Mouse (Mus musculus) neural tube, embryonic 12.5 days (tissue): Measurements from ENCODE around the gene Kcnh4. TPM values are rescaled to one million over a fixed set of nuclear protein-coding genes. Genes with fewer than 3 reads are reported as not detected.

Experiments used
- ATAC-seq: fragments of 200-750 bp; cut with Nextera tagmentation; 2 replicates; pipeline ENCODE4 v1.8.0; 2017; ENCODE audit warnings: low read depth, mild to moderate bottlenecking, moderate TSS enrichment, moderate library complexity; ENCODE audit not compliant: low FRiP score
- H3K27ac ChIP-seq: fragments of 300-500 bp; sonication (generic); 2 replicates; pipeline ENCODE4 v1.5.1; 2016
- H3K27me3 ChIP-seq: fragments of 300-500 bp; sonication (generic); replicated peaks from 2 replicates; pipeline ENCODE4 v1.6.1; 2016; ENCODE audit warnings: mild to moderate bottlenecking
- H3K36me3 ChIP-seq: fragments of 300-500 bp; sonication (generic); 2 replicates; pipeline ENCODE4 v1.6.1; 2016; ENCODE audit warnings: mild to moderate bottlenecking
- H3K4me1 ChIP-seq: fragments of 300-500 bp; sonication (generic); 2 replicates; pipeline ENCODE4 v1.6.1; 2016
- H3K4me2 ChIP-seq: fragments of 300-500 bp; sonication (generic); replicated peaks from 2 replicates; pipeline ENCODE4 v1.6.1; 2016; ENCODE audit warnings: mild to moderate bottlenecking
- H3K4me3 ChIP-seq: fragments of 300-500 bp; sonication (generic); 2 replicates; pipeline ENCODE4 v1.5.1; 2016
- H3K9ac ChIP-seq: fragments of 300-500 bp; sonication (generic); 2 replicates; pipeline ENCODE4 v1.6.1; 2016; ENCODE audit warnings: mild to moderate bottlenecking
- H3K9me3 ChIP-seq: fragments of 300-500 bp; sonication (generic); 2 replicates; pipeline ENCODE4 v1.6.1; 2016; ENCODE audit warnings: mild to moderate bottlenecking
- WGBS: fragments of 180-500 bp; shearing (Covaris S2); methylation state at CpG from one replicate; pipeline ENCODE4 v1.1.7; 2016; 5-methylcytosine and 5-hydroxymethylcytosine counted together
- polyA plus RNA-seq: library from polyadenylated mRNA; unstranded; fragments of >200 nt; fragmentation: Nextera tagmentation; extraction: Ambion mirVana; gene quantifications from 2 replicates; pipeline ENCODE4 v1.2.1, GENCODE M21; 2016

The Kcnh4 gene
- polyA plus RNA-seq, 1 experiment from 2014 or later = 4.4 TPM

DNA sequence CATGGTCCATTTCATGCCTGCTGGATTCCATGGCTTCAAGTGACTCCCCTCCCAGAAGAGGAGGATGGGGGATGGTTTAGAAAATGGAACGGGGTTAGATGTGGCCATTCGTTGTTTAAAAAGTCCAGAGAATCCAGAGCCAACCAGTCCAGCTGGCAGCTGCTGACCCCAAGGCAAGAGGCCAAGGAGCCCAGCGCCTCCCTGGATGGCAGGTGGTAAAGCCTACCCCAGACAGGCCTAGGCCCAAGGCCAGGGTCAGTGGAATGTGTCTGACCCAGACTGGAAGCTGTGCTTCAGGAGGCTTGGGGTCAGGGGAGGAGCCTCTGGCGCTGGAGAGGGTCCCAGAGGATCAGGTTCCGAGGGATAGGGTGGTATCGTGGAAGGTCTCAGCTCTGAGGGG is 18.4 kb downstream of the Kcnh4 start:
- H3K36me3 ChIP-seq = no peaks in the 10 kb centered on the region
- H3K9me3 ChIP-seq = no peaks in the 10 kb centered on the region
- H3K4me3 ChIP-seq = no peak overlapping the region
- no peak overlapping the region for H3K27ac ChIP-seq
- no peak overlapping the region for H3K9ac ChIP-seq
- H3K4me1 ChIP-seq = peaks cover 16% of the 10 kb centered on the region
- no peak for ATAC-seq
- H3K4me2 ChIP-seq = no peak overlapping the region
- WGBS = 75% methylated on average over 6 of the region's 6 CpGs
- H3K27me3 ChIP-seq = no peaks in the 10 kb centered on the region

DNA sequence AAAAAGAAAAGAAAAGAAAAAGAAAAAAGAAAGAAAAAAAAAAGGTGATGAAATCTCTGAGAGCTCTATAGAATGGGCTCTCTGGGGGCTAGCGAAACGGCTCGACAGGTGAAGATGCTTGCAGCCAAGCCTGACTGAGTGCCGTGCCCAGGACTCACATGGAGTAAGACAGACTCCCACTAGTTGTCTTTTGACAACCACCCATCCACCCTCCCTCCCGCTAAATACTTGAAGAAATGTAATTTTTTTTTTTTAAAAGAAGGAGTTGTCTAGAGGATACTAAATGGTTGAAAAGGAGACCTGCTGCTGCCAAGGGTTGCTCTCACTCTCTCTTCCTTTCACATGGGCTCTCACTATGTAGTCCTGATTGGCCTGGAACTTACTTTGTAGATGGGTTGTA is 21.0 kb downstream of the Kcnh4 start:
- Histone ChIP-seq H3K27ac (no peak overlapping the region), H3K27me3 (no peaks in the 10 kb centered on the region), H3K4me2 (peak overlapping the region; percentile 94), H3K4me3 (peak overlapping the region; percentile 86; the same call in 1 of the 2 replicates), H3K9ac (peak overlapping the region; percentile 45; the same call in 1 of the 2 replicates), H3K36me3 (no peaks in the 10 kb centered on the region), H3K9me3 (no peaks in the 10 kb centered on the region), H3K4me1 (peaks cover 24% of the 10 kb centered on the region)
- WGBS = 22% methylated on average over 5 of the region's 5 CpGs
- no peak for ATAC-seq

DNA sequence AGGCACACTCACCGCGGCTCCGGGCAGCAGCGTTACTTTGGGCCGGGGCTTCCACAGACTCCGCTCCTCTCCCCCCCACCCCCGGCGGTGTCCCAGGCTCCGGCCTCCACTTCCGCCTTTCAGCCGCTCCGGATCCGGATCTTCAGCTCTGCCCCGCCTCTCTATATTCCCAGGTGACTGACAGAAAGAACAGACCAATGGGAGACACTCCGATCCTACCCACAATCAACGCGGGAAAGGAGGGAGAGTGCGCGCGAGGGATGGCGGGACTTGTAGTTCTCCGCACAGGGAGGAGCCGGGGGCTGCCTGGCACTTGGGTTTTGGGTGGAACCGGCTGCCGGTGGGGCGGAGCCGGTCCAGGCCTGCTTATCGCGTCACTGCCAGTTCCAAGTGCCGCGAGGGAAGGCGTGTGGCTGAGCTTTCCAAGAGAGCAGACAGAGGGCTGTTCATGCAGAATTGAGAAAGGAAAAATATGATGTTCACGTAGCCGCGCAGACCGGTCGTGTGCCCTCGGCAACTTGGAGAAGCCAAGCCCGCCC is 21.6 kb downstream of the Kcnh4 start, which contains the start of gene Rab5c:
Gene Rab5c, minus strand, starts transcription at position 150 of the 539 bp plus-strand sequence.
- Histone ChIP-seq H3K4me1 (peaks cover 24% of the 10 kb centered on the region), H3K27me3 (no peaks in the 10 kb centered on the region), H3K36me3 (peaks cover 2% of the 10 kb centered on the region; the same call in 1 of the 2 replicates), H3K4me3 (peak within 1 kb of the TSS; percentile 86), H3K9ac (peak within 1 kb of the TSS; percentile 90), H3K9me3 (no peaks in the 10 kb centered on the region), H3K27ac (no peak within 1 kb of the TSS), H3K4me2 (peak within 1 kb of the TSS; percentile 94)
- under 1% methylated on average over 39 of the region's 39 CpGs for WGBS
- peak; percentile 98 for ATAC-seq

DNA sequence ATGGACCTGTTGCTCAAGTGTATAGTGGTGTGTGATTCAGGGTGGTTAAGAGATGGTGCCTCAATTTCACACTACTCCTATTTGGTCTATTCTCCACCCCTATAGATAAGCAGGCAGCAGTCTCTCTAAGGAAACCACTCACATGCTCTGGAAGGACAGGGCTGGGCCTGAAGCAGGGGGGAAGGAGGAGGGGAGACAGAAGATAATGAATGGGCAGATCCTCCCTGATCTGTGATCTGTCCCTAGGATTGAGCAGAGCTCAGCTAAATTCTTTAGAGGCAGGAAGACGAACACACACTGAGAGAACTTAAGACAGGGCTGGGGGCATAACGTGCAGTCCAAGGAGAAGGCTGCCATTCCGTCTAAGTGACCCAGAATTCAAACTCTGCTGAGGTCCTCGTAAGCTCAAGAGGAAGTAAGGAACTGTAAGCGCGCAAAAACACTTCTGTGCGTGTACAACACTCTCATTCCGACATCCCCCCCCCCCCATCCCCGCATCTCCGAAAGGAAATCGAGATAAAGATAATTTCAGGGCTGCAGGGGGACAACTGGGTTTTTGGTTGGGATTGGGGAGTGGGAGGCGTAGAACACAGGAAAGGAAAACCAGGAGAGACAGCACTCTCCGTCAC is 22.5 kb downstream of the Kcnh4 start:
- no peak overlapping the region for H3K27ac ChIP-seq
- H3K4me3 ChIP-seq = peak overlapping the region; percentile 86
- H3K27me3 ChIP-seq = no peaks in the 10 kb centered on the region
- no peaks in the 10 kb centered on the region for H3K9me3 ChIP-seq
- peaks cover 11% of the 10 kb centered on the region; the same call in 1 of the 2 replicates for H3K36me3 ChIP-seq
- 2% methylated on average over 13 of the region's 13 CpGs for WGBS
- no peak for ATAC-seq
- H3K9ac ChIP-seq = peak overlapping the region; percentile 90
- peak overlapping the region; percentile 94 for H3K4me2 ChIP-seq
- H3K4me1 ChIP-seq = peaks cover 24% of the 10 kb centered on the region

DNA sequence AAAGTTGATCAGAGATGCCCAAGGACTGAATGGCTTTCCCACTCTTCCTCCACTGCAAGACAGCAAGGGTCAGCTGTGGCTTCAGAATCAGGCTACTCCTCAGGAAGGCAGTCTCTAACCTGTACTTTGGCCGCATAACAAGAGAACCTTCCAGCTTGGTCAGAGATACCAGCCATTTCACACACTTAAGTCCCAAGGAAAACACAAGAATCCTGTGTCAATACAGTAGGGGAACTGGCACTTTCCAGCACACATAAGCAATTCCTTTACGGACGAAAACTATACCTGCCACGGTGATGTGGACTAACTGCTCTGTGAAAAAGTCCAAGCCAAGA is 23.0 kb downstream of the Kcnh4 start:
- no peak overlapping the region for H3K27ac ChIP-seq
- peak overlapping the region; percentile 94 for H3K4me2 ChIP-seq
- H3K9ac ChIP-seq = peak overlapping the region; percentile 90

DNA sequence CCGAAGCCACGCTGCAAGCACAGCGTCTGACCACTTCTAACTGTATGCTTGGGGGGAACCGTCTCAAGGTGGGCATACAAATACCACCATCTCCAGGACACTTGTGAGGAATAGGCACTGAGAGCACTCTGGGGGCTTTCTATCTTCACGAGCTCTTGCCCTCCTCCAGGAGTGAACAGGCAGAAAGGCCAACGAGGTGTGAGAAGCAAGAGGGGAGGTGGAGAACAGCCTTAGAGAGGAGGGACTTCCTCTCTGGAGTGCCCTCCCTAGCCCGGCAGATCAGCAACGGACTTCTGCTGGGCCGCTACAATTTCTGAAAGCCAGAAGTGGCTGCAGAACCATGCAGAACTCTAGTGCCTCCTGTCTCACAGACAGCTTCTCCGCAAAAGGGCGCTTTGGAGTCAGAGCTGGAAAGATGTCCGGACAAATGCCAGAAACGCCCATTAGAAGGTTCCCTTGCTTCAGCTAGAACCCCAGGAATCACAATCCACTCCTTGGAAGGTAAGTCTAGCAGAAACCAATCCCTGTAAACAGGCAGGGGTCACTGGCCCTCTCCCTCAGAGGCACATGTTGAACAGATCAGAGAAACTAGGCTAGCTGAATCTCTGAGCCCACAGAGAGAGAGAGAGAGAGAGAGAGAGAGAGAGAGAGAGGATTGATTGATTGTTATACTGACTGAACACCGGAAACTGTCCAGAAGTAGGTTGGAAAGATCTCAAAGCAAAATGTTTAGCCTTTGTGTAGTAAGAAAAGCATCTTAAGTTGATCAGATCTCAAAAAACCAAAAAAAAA is 23.6 kb downstream of the Kcnh4 start:
- H3K4me1 ChIP-seq = peaks cover 24% of the 10 kb centered on the region
- H3K9me3 ChIP-seq = no peaks in the 10 kb centered on the region
- ATAC-seq = no peak
- H3K27ac ChIP-seq = no peak overlapping the region
- 82% methylated on average over 14 of the region's 14 CpGs for WGBS
- H3K36me3 ChIP-seq = peaks cover 12% of the 10 kb centered on the region; the same call in 1 of the 2 replicates
- H3K27me3 ChIP-seq = no peaks in the 10 kb centered on the region
- H3K4me3 ChIP-seq = no peak overlapping the region
- H3K9ac ChIP-seq = 0 out of 2 replicates have a peak overlapping the region, but pooled peaks have one; percentile 17
- peak overlapping the region; percentile 94 for H3K4me2 ChIP-seq

More for the DNA sequence above, 23.0 kb downstream of the Kcnh4 start:
- H3K9me3 ChIP-seq = no peaks in the 10 kb centered on the region
- H3K27me3 ChIP-seq = no peaks in the 10 kb centered on the region
- peaks cover 12% of the 10 kb centered on the region; the same call in 1 of the 2 replicates for H3K36me3 ChIP-seq
- peak overlapping the region; percentile 86 for H3K4me3 ChIP-seq
- 80% methylated on average over 4 of the region's 4 CpGs for WGBS
- ATAC-seq = no peak
- peaks cover 24% of the 10 kb centered on the region for H3K4me1 ChIP-seq

DNA sequence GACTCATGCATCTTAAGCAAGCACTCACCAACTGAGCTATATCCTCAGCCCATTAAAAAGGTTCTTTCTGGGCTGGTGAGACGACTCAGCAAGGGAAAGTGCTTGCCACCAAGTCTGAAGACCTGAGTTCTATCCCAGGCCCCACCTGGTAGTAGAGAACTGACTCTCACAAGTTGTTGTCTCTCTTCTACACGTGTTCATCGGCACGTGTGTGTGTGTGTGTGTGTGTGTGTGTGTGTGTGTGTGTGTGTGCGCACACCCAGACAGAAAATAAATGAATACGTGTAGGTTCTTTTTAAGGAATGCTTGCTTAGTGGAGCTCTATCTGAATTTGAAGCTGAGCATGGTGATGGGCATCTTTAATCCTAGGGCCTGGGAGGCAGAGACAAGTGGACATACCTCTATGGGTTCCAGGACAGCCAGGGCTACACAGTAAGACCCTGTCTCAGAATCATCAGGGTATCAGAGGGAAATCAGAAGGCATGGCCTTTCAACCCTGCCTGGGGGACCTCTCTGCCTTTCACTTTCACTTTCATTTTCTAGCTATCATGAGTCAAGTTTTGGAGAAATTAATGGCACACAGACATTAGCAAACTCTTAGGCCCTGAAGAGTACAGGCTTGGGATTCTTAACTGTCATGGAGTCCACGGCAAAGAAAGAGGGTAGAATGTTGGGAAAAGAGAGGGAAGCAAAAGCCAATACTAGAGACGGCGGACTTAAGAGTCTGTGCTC is 24.4 kb downstream of the Kcnh4 start:
- H3K27ac ChIP-seq = no peak overlapping the region
- no peak for ATAC-seq
- H3K9ac ChIP-seq = no peak overlapping the region
- H3K36me3 ChIP-seq = peaks cover 16% of the 10 kb centered on the region; the same call in 1 of the 2 replicates
- H3K4me1 ChIP-seq = peaks cover 24% of the 10 kb centered on the region
- WGBS = 90% methylated on average over 9 of the region's 9 CpGs
- no peaks in the 10 kb centered on the region for H3K27me3 ChIP-seq
- peak overlapping the region; percentile 18 for H3K4me2 ChIP-seq
- H3K4me3 ChIP-seq = no peak overlapping the region
- no peaks in the 10 kb centered on the region for H3K9me3 ChIP-seq

DNA sequence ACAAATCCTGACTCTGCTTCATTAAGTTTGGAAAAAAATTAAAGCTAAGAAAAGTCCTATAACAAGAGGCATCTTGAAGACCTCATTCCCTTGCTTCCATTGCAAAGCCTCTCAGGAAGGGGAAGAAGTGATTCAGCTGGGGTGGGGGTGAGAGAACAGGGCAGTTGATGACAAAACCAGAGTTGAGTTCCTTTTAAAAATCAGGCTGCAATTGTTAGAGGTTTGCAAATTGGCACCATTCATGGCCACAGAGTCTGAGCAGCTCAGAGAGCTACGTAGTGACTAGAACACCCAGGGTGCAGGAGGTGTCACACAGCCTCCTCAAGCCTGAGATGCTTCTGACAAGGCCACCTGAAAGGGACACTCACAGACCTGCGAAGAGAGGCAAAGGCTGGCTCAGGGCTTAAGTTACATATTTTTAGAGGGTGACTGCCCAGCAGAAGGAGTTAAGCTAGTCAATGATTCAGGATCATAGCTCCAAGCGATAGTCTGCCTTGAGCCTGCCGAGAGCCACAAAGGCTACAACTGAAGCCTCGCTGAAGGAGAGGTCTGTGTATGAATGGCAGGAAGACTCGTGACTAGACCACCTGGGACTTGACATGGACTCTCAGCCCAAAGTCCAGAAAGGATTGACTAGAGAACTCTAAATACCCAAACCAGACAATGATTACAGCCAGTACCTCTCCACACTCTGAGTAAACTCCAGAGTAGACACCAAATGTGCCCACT is 29.1 kb downstream of the Kcnh4 start:
- no peak overlapping the region for H3K27ac ChIP-seq
- H3K9ac ChIP-seq = 0 out of 2 replicates have a peak overlapping the region, but pooled peaks have one; percentile 8
- H3K4me2 ChIP-seq = no peak overlapping the region
- no peaks in the 10 kb centered on the region for H3K27me3 ChIP-seq
- H3K4me3 ChIP-seq = no peak overlapping the region
- no peak for ATAC-seq
- H3K4me1 ChIP-seq = 0 out of 2 replicates have a peak, but pooled peaks cover 1% of the 10 kb centered on the region
- H3K9me3 ChIP-seq = no peaks in the 10 kb centered on the region
- peaks cover 31% of the 10 kb centered on the region for H3K36me3 ChIP-seq
- WGBS = 91% methylated on average over 6 of the region's 6 CpGs

DNA sequence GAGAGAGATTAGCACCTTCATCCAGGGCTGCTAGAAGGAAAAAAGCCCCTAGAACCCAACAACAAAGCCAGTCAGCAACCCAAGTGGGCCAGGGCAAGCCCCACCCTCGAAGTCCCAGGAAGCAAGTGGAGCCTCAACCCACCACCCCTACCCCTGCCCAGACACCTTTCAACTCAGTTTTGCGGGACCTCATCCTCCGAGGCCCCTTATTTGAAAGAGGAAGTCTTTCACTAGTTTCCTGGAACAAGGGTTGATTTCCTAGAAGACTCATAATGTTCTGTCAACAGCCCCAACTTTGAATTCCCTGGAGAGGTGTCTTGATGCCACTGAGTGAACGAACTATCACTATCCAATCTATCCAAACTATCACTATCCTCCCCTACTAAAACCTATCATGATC is 29.8 kb downstream of the Kcnh4 start:
- H3K4me3 ChIP-seq = no peak overlapping the region
- H3K9ac ChIP-seq = no peak overlapping the region
- H3K4me2 ChIP-seq = no peak overlapping the region
- no peak overlapping the region for H3K27ac ChIP-seq
- peaks cover 31% of the 10 kb centered on the region for H3K36me3 ChIP-seq
- H3K9me3 ChIP-seq = no peaks in the 10 kb centered on the region
- no peaks in the 10 kb centered on the region for H3K4me1 ChIP-seq
- no peaks in the 10 kb centered on the region for H3K27me3 ChIP-seq
- ATAC-seq = no peak
- WGBS = 87% methylated on average over 4 of the region's 4 CpGs

DNA sequence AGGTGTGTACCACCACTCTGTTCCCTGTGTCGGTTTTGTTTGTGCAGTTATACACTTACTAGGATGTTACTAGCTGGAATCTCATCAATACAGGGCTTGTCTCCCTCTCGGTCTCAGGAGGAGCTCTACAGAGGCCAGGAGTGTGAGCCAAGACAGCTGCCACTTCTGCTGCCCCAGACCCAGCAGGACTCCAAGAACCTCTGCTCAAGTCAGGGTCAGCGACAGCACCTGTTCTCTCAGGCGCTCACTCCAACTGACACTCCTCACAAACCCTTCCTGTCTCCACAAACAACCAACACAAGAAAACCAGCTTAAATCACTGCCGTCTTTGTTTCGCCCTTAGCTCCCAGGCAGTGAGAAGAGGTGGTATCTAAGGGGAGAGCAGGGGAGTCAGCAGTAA is 31.1 kb downstream of the Kcnh4 start:
- Histone ChIP-seq H3K9me3 (no peaks in the 10 kb centered on the region), H3K4me2 (no peak overlapping the region), H3K4me1 (0 out of 2 replicates have a peak, but pooled peaks cover 5% of the 10 kb centered on the region), H3K27ac (no peak overlapping the region), H3K36me3 (peaks cover 31% of the 10 kb centered on the region), H3K4me3 (no peak overlapping the region), H3K27me3 (no peaks in the 10 kb centered on the region), H3K9ac (no peak overlapping the region)
- WGBS = 91% methylated on average over 6 of the region's 6 CpGs
- no peak for ATAC-seq

DNA sequence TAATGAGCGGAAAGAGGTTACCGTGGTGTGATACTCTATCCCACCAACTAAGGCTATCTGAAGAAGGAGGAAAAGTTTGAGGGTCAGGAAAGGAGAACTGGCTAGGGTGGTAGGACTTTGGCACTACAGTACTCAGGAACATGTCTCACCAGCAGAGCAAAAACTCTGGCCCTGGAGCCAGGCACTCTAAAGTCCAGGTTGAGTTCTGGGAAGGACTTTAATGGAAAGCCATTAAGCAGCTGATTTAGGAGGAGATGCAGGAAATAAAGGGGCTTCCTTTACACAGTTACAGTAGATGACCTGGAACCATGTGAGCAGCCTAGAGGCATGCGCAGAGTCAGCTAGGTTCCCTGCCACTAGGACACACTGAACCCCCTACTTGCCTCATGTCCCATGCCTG is 32.5 kb downstream of the Kcnh4 start:
- peaks cover 20% of the 10 kb centered on the region for H3K36me3 ChIP-seq
- no peak overlapping the region for H3K27ac ChIP-seq
- 97% methylated on average over 3 of the region's 3 CpGs for WGBS
- no peak for ATAC-seq
- H3K4me1 ChIP-seq = 0 out of 2 replicates have a peak, but pooled peaks cover 11% of the 10 kb centered on the region
- H3K4me2 ChIP-seq = no peak overlapping the region
- no peak overlapping the region for H3K9ac ChIP-seq
- no peak overlapping the region for H3K4me3 ChIP-seq
- H3K27me3 ChIP-seq = no peaks in the 10 kb centered on the region
- no peaks in the 10 kb centered on the region for H3K9me3 ChIP-seq
